Mouse (Mus musculus) brain, adult 2 months (tissue): ENCODE results near the gene Nrxn2.

Experiments used
- DNase-seq: peaks from one replicate; pipeline ENCODE4 v3.0.0; 2011; ENCODE audit warnings: low read depth, low spot score

Nrxn2 gene

GRCm38 (mm10) chr19:6418233-6418879 lies at the start of gene Nrxn2:
Nrxn2 (plus strand) TSS chr19:6418731.
- peak; percentile 99 for DNase-seq

GRCm38 (mm10) chr19:6370175-6370574 lies 48.4 kb upstream of the Nrxn2 start:
- DNase-seq: no peak

- no peak for DNase-seq
These were observed 46.1 kb upstream of the Nrxn2 start for GRCm38 (mm10) chr19:6372433-6372832.

GRCm38 (mm10) chr19:6373539-6374400 lies 44.8 kb upstream of the Nrxn2 start:
- DNase-seq: peak; percentile 85

- no peak for DNase-seq
These were observed 44.0 kb upstream of the Nrxn2 start for GRCm38 (mm10) chr19:6374571-6374970.

- DNase-seq: no peak
These were observed 42.9 kb upstream of the Nrxn2 start for GRCm38 (mm10) chr19:6375423-6376254.

- peak; percentile 56 for DNase-seq
These were observed 42.3 kb upstream of the Nrxn2 start for GRCm38 (mm10) chr19:6376255-6376564.

GRCm38 (mm10) chr19:6376643-6377042 lies 41.9 kb upstream of the Nrxn2 start:
- no peak for DNase-seq

GRCm38 (mm10) chr19:6377327-6378040 lies 41.0 kb upstream of the Nrxn2 start:
- DNase-seq: peak; percentile 70

GRCm38 (mm10) chr19:6380411-6381166 lies 37.9 kb upstream of the Nrxn2 start:
- no peak for DNase-seq

- no peak for DNase-seq
These were observed 37.3 kb upstream of the Nrxn2 start for GRCm38 (mm10) chr19:6381238-6381637.

GRCm38 (mm10) chr19:6382323-6382924 lies 36.1 kb upstream of the Nrxn2 start:
- DNase-seq: peak; percentile 90

- DNase-seq: no peak
These were observed 35.1 kb upstream of the Nrxn2 start for GRCm38 (mm10) chr19:6383470-6383869.

- DNase-seq: peak; percentile 73
These were observed 34.4 kb upstream of the Nrxn2 start, which contains the start of gene Pygm for GRCm38 (mm10) chr19:6384128-6384527. Pygm (plus strand) TSS chr19:6384399.

- DNase-seq: no peak
These were observed 33.6 kb upstream of the Nrxn2 start for GRCm38 (mm10) chr19:6384954-6385353.

GRCm38 (mm10) chr19:6385419-6385818 lies 33.1 kb upstream of the Nrxn2 start:
- DNase-seq: no peak

- no peak for DNase-seq
These were observed 32.7 kb upstream of the Nrxn2 start for GRCm38 (mm10) chr19:6385821-6386220.

- no peak for DNase-seq
These were observed 32.3 kb upstream of the Nrxn2 start for GRCm38 (mm10) chr19:6386234-6386633.

GRCm38 (mm10) chr19:6388006-6388405 lies 30.5 kb upstream of the Nrxn2 start:
- DNase-seq: peak; percentile 73

- DNase-seq: no peak
These were observed 28.7 kb upstream of the Nrxn2 start for GRCm38 (mm10) chr19:6389803-6390202.
